Mouse (Mus musculus) liver (tissue): ENCODE results near the gene Aox3.

Experiments
- DNase-seq: peaks from one replicate; pipeline ENCODE4 v3.0.0-alpha.2; 2020; ENCODE audit warnings: mixed read lengths

Gene Aox3

GRCm38 (mm10) chr1:58110241-58110640 lies 2.7 kb upstream of the Aox3 start:
- DNase-seq, result no peak

GRCm38 (mm10) chr1:58111315-58111714 lies 1.6 kb upstream of the Aox3 start:
- DNase-seq, result no peak

- no peak for DNase-seq
Measured at GRCm38 (mm10) chr1:58113441-58113840, 511 bp downstream of the Aox3 start.

GRCm38 (mm10) chr1:58114021-58114560 lies 1.2 kb downstream of the Aox3 start:
- no peak for DNase-seq

GRCm38 (mm10) chr1:58114666-58115375 lies 1.9 kb downstream of the Aox3 start:
- DNase-seq, result no peak

GRCm38 (mm10) chr1:58118231-58118630 lies 5.3 kb downstream of the Aox3 start:
- DNase-seq, result no peak

- no peak for DNase-seq
Measured at GRCm38 (mm10) chr1:58124901-58125300, 12.0 kb downstream of the Aox3 start.

GRCm38 (mm10) chr1:58137891-58138290 lies 25.0 kb downstream of the Aox3 start:
- DNase-seq, result no peak

GRCm38 (mm10) chr1:58138986-58139385 lies 26.1 kb downstream of the Aox3 start:
- no peak for DNase-seq

- no peak for DNase-seq
Measured at GRCm38 (mm10) chr1:58140607-58141006, 27.7 kb downstream of the Aox3 start.

GRCm38 (mm10) chr1:58144384-58145069 lies 31.6 kb downstream of the Aox3 start:
- DNase-seq, result peak; percentile 16

- DNase-seq, result no peak
Measured at GRCm38 (mm10) chr1:58146026-58146425, 33.1 kb downstream of the Aox3 start.

- DNase-seq, result no peak
Measured at GRCm38 (mm10) chr1:58147776-58148175, 34.8 kb downstream of the Aox3 start.

- DNase-seq, result no peak
Measured at GRCm38 (mm10) chr1:58152247-58152646, 39.3 kb downstream of the Aox3 start.

GRCm38 (mm10) chr1:58156747-58157146 lies 43.8 kb downstream of the Aox3 start:
- peak; percentile 37 for DNase-seq

- no peak for DNase-seq
Measured at GRCm38 (mm10) chr1:58169893-58170292, 57.0 kb downstream of the Aox3 start.

GRCm38 (mm10) chr1:58188514-58189175 lies 75.7 kb downstream of the Aox3 start:
- no peak for DNase-seq

GRCm38 (mm10) chr1:58194317-58194716 lies 81.4 kb downstream of the Aox3 start:
- DNase-seq, result no peak

- DNase-seq, result no peak
Measured at GRCm38 (mm10) chr1:58194988-58195387, 82.1 kb downstream of the Aox3 start.

- peak; percentile 26 for DNase-seq
Measured at GRCm38 (mm10) chr1:58195541-58195940, 82.6 kb downstream of the Aox3 start.

GRCm38 (mm10) chr1:58197023-58197422 lies 84.1 kb downstream of the Aox3 start:
- no peak for DNase-seq

- DNase-seq, result no peak
Measured at GRCm38 (mm10) chr1:58198386-58198785, 85.5 kb downstream of the Aox3 start.

GRCm38 (mm10) chr1:58210203-58210602 lies 97.3 kb downstream of the Aox3 start, which contains the start of gene Aox4:
Gene Aox4 (plus strand): TSS chr1:58210397.
- no peak for DNase-seq

- DNase-seq, result no peak
Measured at GRCm38 (mm10) chr1:58212805-58213204, 99.9 kb downstream of the Aox3 start.
